In genomic region chr13:107927499-107928215, GRCm38 (mm10) we compare ENCODE assay signal across 12 mouse cellular contexts.
DNase-seq lines count a peak whose midpoint lies in the region; ATAC-seq and TF ChIP-seq lines count a peak whose summit lies in the region.
"Had no signal": no experiment of that assay in that cellular context is flagged by ENCODE, and none has a peak within 500 bp of the region (broad histone marks: within the 10 kb centered on the region; RNA-seq: fewer than 3 reads in every experiment).

No protein-coding gene starts in this region.

- no peak overlapping the region for H3K4me2 ChIP-seq in kidney, postnatal 0 days (ENCODE audit: low read length)
- no peak overlapping the region for H3K4me2 ChIP-seq in heart, embryonic 12.5 days
- H3K4me2 ChIP-seq: forebrain, embryonic 13.5 days; hindbrain, embryonic 13.5 days; stomach, embryonic 15.5 days had no signal

- H3K36me3 ChIP-seq in kidney, postnatal 0 days (ENCODE audit: insufficient read depth, low read length): no peaks in the 10 kb centered on the region
- H3K36me3 ChIP-seq in heart, embryonic 12.5 days: no peaks in the 10 kb centered on the region
- H3K36me3 ChIP-seq: hindbrain, embryonic 13.5 days; stomach, embryonic 15.5 days had no signal

- no peaks in the 10 kb centered on the region for H3K9me3 ChIP-seq in kidney, postnatal 0 days (replicated peaks; ENCODE audit: low read length)
- no peaks in the 10 kb centered on the region for H3K9me3 ChIP-seq in heart, embryonic 12.5 days (replicated peaks)
- H3K9me3 ChIP-seq: forebrain, embryonic 13.5 days; hindbrain, embryonic 13.5 days; megakaryocyte, embryonic 14.5 days; stomach, embryonic 15.5 days had no signal

- H3K4me3 ChIP-seq in kidney, postnatal 0 days (replicated peaks; ENCODE audit: low read depth, low read length): no peak overlapping the region
- H3K4me3 ChIP-seq in heart, embryonic 12.5 days: no peak overlapping the region
- H3K4me3 ChIP-seq: forebrain, embryonic 13.5 days; hindbrain, embryonic 13.5 days; megakaryocyte, embryonic 14.5 days; stomach, embryonic 15.5 days had no signal

- intact Hi-C loops in left cerebral cortex, postnatal 4 days (cut with DNase I): no loop called here

- H3K27me3 ChIP-seq in kidney, postnatal 0 days (ENCODE audit: insufficient read depth, low read length): no peaks in the 10 kb centered on the region
- peaks cover 41% of the 10 kb centered on the region for H3K27me3 ChIP-seq in heart, embryonic 12.5 days (replicated peaks)
- H3K27me3 ChIP-seq: forebrain, embryonic 13.5 days; hindbrain, embryonic 13.5 days; stomach, embryonic 15.5 days had no signal

- H3K4me1 ChIP-seq in kidney, postnatal 0 days (replicated peaks; ENCODE audit: insufficient read depth, low read length): 0 out of 2 replicates have a peak, but pooled peaks cover 5% of the 10 kb centered on the region
- H3K4me1 ChIP-seq in heart, embryonic 12.5 days (replicated peaks): peaks cover 15% of the 10 kb centered on the region

- no peak for DNase-seq in kidney, postnatal 0 days (ENCODE audit: low spot score)
- no peak for DNase-seq in kidney, adult 9 months
- DNase-seq in CD8-positive naive resting alpha-beta T cell, adult 2 months (ENCODE audit: low read depth in 2 of 2, low spot score in 2 of 2): peak; percentile 40 to 58
- no peak for DNase-seq in brain, embryonic 14.5 days (ENCODE audit: low read depth)
- peak; percentile 10 to 31 for DNase-seq in natural killer cell, adult 2 months (ENCODE audit: low spot score in 2 of 2)
- DNase-seq in left cerebral cortex, postnatal 4 days: no peak

- H3K9ac ChIP-seq in kidney, postnatal 0 days (ENCODE audit: low read depth, low read length): no peak overlapping the region
- no peak overlapping the region for H3K9ac ChIP-seq in heart, embryonic 12.5 days
- H3K9ac ChIP-seq: forebrain, embryonic 13.5 days; hindbrain, embryonic 13.5 days; stomach, embryonic 15.5 days had no signal

- WGBS in kidney, postnatal 0 days: 84% methylated on average over 10 of the region's 10 CpGs
- 61% methylated on average over 10 of the region's 10 CpGs for WGBS in heart, embryonic 12.5 days

- H3K27ac ChIP-seq in kidney, postnatal 0 days: no peak overlapping the region
- no peak overlapping the region for H3K27ac ChIP-seq in heart, embryonic 12.5 days (ENCODE audit: poor library complexity, severe bottlenecking)
- H3K27ac ChIP-seq: forebrain, embryonic 13.5 days; hindbrain, embryonic 13.5 days; stomach, embryonic 15.5 days had no signal

- ATAC-seq in kidney, postnatal 0 days (replicated peaks; ENCODE audit: low FRiP score, low read depth): no peak
- no peak for ATAC-seq in erythroid progenitor cell, adult 5-6 weeks (replicated peaks; ENCODE audit: low FRiP score, poor library complexity, severe bottlenecking)
- ATAC-seq in heart, embryonic 12.5 days (ENCODE audit: insufficient number of reproducible peaks, low FRiP score): no peak
- ATAC-seq: forebrain, embryonic 13.5 days had no signal

- peak; percentile 40; the same call in 1 of the 2 replicates for TF ChIP-seq CTCF in kidney, postnatal 0 days (IDR thresholded peaks at IDR 0.05; ENCODE audit: low read depth)
- peak; percentile 25; the same call in 1 of the 2 replicates for TF ChIP-seq CTCF in brain, embryonic 14.5 days (IDR thresholded peaks at IDR 0.05; ENCODE audit: borderline replicate concordance, extremely low read depth, insufficient read depth, insufficient read length)

- no peak for TF ChIP-seq POLR2A in brain, embryonic 14.5 days (IDR thresholded peaks at IDR 0.05; ENCODE audit: borderline replicate concordance, extremely low read depth, insufficient read depth, insufficient read length, poor library complexity, severe bottlenecking)

Comparison
In these comparisons a context has a peak if more than half of its experiments do, and no peak if none do; other contexts are left out.
1. DNase-seq: peak in CD8-positive naive resting alpha-beta T cell, adult 2 months (2 of 2) and natural killer cell, adult 2 months (2 of 2); none in kidney, postnatal 0 days (single experiment), kidney, adult 9 months (single experiment), brain, embryonic 14.5 days (single experiment) and left cerebral cortex, postnatal 4 days (single experiment).